Mouse (Mus musculus): ENCODE results near the gene Gm21974. TPM values are rescaled to one million over a fixed set of nuclear protein-coding genes. Genes with fewer than 3 reads are reported as not detected.
"Not testable (repeated sequence)": the region's sequence is repeated elsewhere in the genome, so short reads cannot be mapped to it uniquely, and the experiment has no call there.

Gm21974 gene
- total RNA-seq, 2 experiments from 2014 or later, result not detected

DNA sequence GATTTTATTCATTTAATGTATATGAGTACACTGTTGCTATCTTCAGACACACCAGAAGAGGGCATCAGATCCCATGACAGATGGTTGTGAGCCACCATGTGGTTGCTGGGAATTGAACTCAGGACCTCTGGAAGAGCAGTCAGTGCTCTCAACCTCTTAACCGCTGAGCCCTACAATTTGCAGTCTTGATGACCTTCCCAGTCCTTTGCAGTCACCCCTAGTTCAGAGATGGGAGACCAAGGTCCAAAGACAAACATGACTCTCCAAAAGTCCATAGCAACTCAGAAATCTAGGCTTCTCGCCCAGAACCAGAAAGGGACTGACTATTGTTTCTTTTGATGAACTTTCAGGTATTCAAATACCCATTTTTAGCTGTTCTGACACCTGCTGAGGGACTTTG, 55.2 kb downstream of the Gm21974 start:
- intact Hi-C loops (cut with DNase I); DNase-seq (ENCODE audit: low spot score): not testable (repeated sequence)

GRCm38 (mm10) chr7:127837878-127838277, 57.4 kb downstream of the Gm21974 start:
- not testable (repeated sequence) for DNase-seq (ENCODE audit: low spot score)
- intact Hi-C loops (cut with DNase I), result loop anchor here (2.0 kb wide), 1 partner anchor 37 kb away; the partner anchor contains the start of gene Hsd3b7

DNA sequence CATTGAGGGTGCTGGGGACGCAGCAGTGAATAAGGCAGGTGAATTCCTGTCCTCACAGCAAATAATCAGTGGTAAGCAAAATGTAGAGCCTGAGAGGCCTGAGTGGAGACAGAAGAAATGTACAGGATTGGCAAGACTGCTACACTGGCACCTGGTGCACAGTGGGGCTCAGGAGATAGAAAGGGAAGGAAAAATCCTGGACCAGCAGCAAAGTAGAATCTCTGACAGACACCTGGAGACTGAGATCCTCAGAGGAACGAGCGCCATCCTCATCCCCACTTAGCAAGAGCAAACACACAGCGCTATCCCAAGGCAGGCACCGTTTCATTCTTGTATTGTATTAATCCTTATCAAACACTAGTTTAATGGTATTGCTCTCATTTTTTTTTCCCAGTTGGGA, 57.8 kb downstream of the Gm21974 start:
- intact Hi-C loops (cut with DNase I), result no loop called here
- DNase-seq (ENCODE audit: low spot score), result no peak

Other genes with a start within 250 kb of the Gm21974 start
- 10 to 100 TPM; 36.6 to 41.5 TPM for gene Bcl7c, start 186.5 kb downstream of the Gm21974 start, total RNA-seq (2021)
- 1 to 10 TPM; 7.1 to 9.3 TPM for gene Ctf1, start 182.7 kb downstream of the Gm21974 start, total RNA-seq (2021)
- not detected for gene Ctf2, start 163.3 kb downstream of the Gm21974 start, total RNA-seq (2021)
- gene Fbxl19, start 150.9 kb downstream of the Gm21974 start, total RNA-seq (2021), result 1 to 10 TPM; 3.0 to 4.2 TPM
- 10 to 100 TPM; 16.5 to 19.4 TPM for gene Orai3, start 125.6 kb downstream of the Gm21974 start, total RNA-seq (2021)
- gene Setd1a, start 118.8 kb downstream of the Gm21974 start, total RNA-seq (2021), result 10 to 100 TPM; 18.8 to 21.1 TPM
- 1 to 10 TPM; 2.0 to 3.6 TPM for gene Gm49388, start 109.8 kb downstream of the Gm21974 start, total RNA-seq (2021)
- 10 to 100 TPM; 15.4 to 16.0 TPM for gene Hsd3b7, start 94.8 kb downstream of the Gm21974 start, total RNA-seq (2021)
- gene Stx4a, start 71.2 kb downstream of the Gm21974 start, total RNA-seq (2021), result 10 to 100 TPM; 61.4 to 68.7 TPM
- under 1 TPM; 0.39 to 0.42 TPM for gene Stx1b, start 70.9 kb downstream of the Gm21974 start, total RNA-seq (2021)
- gene Zfp646, start 19.2 kb downstream of the Gm21974 start, total RNA-seq (2021), result 10 to 100 TPM; 17.2 to 18.4 TPM
- gene Zfp668, start 18.6 kb downstream of the Gm21974 start, total RNA-seq (2021), result 1 to 10 TPM; 3.4 to 4.7 TPM
- gene Prss53, start 4.5 kb downstream of the Gm21974 start, total RNA-seq (2021), result 1 to 10 TPM in 1 of 2 experiments, under 1 TPM in 1; 0.99 to 1.3 TPM
- 10 to 100 TPM; 15.2 to 22.0 TPM for gene Vkorc1, start 163 bp upstream of the Gm21974 start, total RNA-seq (2021)
- gene Bckdk, start 8.6 kb upstream of the Gm21974 start, total RNA-seq (2021), result 100 to 1,000 TPM in 1 of 2 experiments, 10 to 100 TPM in 1; 98.8 to 104 TPM
- 10 to 100 TPM; 12.3 to 13.5 TPM for gene Kat8, start 17.1 kb upstream of the Gm21974 start, total RNA-seq (2021)
- gene Prss8, start 34.6 kb upstream of the Gm21974 start, total RNA-seq (2021), result not detected
- gene Prss36, start 51.3 kb upstream of the Gm21974 start, total RNA-seq (2021), result 1 to 10 TPM; 7.5 to 8.1 TPM
- 100 to 1,000 TPM; 139 to 171 TPM for gene Fus, start 72.0 kb upstream of the Gm21974 start, total RNA-seq (2021)
- 10 to 100 TPM; 10.3 to 10.9 TPM for gene Pycard, start 98.4 kb upstream of the Gm21974 start, total RNA-seq (2021)
- gene Trim72, start 108.5 kb upstream of the Gm21974 start, total RNA-seq (2021), result 100 to 1,000 TPM; 301 to 325 TPM
- gene Itgam, start 167.2 kb upstream of the Gm21974 start, total RNA-seq (2021), result 1 to 10 TPM; 4.6 to 5.1 TPM
- gene Gm49368, start 167.2 kb upstream of the Gm21974 start, total RNA-seq (2021), result not detected
- gene Itgax, start 234.1 kb upstream of the Gm21974 start, total RNA-seq (2021), result under 1 TPM; 0.17 to 0.26 TPM